Mouse (Mus musculus) spleen, adult 2 months (tissue): ENCODE results near the gene Triap1. TPM values are rescaled to one million over a fixed set of nuclear protein-coding genes. Genes with fewer than 3 reads are reported as not detected.

ENCODE experiments used
- DNase-seq, 2 experiments: peaks; one replicate each; pipeline versions ENCODE4 v3.0.0 to v3.0.0-alpha.2; 2012 to 2021; ENCODE audit warnings: low spot score in 2 of 2, low read depth in 1 of 2
- H3K27ac ChIP-seq: fragments of 200-500 bp; 2 replicates; pipeline ENCODE4 v1.5.1; 2012; ENCODE audit warnings: low read length, inconsistent platforms; ENCODE audit not compliant: insufficient read depth
- H3K27me3 ChIP-seq: fragments of 200-500 bp; 2 replicates; pipeline ENCODE4 v1.6.1; 2012; ENCODE audit warnings: mild to moderate bottlenecking, moderate library complexity, low read length, inconsistent platforms; ENCODE audit not compliant: control insufficient read depth, insufficient read depth
- H3K36me3 ChIP-seq: fragments of 200-500 bp; 2 replicates; pipeline ENCODE4 v1.6.1; 2012; ENCODE audit warnings: mild to moderate bottlenecking, low read length, inconsistent platforms; ENCODE audit not compliant: control insufficient read depth, insufficient read depth
- H3K4me1 ChIP-seq: fragments of 200-500 bp; 2 replicates; pipeline ENCODE4 v1.6.1; 2011; ENCODE audit warnings: inconsistent platforms; ENCODE audit not compliant: control insufficient read depth, insufficient read depth, insufficient read length
- H3K4me3 ChIP-seq: fragments of 200-500 bp; 2 replicates; pipeline ENCODE4 v1.5.1; 2011; ENCODE audit warnings: mild to moderate bottlenecking, inconsistent platforms; ENCODE audit not compliant: insufficient read depth, insufficient read length; ENCODE audit errors: extremely low read depth
- CTCF ChIP-seq: fragments of 200-500 bp; IDR thresholded peaks from 2 replicates; pipeline ENCODE4 v1.5.1; 2011; ENCODE audit warnings: mild to moderate bottlenecking, inconsistent platforms; ENCODE audit not compliant: insufficient read depth, insufficient read length, insufficient replicate concordance; ENCODE audit errors: extremely low read depth
- POLR2A ChIP-seq: fragments of 200-500 bp; IDR thresholded peaks from 2 replicates; pipeline ENCODE4 v1.6.1; 2011; ENCODE audit warnings: low read depth, low read length, inconsistent platforms
- WGBS: fragments of 180-500 bp; shearing (Covaris S2); methylation state at CpG from one replicate; pipeline ENCODE4 v1.1.7; 2018; 5-methylcytosine and 5-hydroxymethylcytosine counted together
- polyA plus RNA-seq: library from polyadenylated mRNA; depleted of rRNA; stranded (reverse); fragments of >200 nt; gene quantifications from 2 replicates; pipeline ENCODE4 v1.2.3, GENCODE M21; 2012

Triap1 gene
- polyA plus RNA-seq, 1 experiment: 7.5 TPM

DNA sequence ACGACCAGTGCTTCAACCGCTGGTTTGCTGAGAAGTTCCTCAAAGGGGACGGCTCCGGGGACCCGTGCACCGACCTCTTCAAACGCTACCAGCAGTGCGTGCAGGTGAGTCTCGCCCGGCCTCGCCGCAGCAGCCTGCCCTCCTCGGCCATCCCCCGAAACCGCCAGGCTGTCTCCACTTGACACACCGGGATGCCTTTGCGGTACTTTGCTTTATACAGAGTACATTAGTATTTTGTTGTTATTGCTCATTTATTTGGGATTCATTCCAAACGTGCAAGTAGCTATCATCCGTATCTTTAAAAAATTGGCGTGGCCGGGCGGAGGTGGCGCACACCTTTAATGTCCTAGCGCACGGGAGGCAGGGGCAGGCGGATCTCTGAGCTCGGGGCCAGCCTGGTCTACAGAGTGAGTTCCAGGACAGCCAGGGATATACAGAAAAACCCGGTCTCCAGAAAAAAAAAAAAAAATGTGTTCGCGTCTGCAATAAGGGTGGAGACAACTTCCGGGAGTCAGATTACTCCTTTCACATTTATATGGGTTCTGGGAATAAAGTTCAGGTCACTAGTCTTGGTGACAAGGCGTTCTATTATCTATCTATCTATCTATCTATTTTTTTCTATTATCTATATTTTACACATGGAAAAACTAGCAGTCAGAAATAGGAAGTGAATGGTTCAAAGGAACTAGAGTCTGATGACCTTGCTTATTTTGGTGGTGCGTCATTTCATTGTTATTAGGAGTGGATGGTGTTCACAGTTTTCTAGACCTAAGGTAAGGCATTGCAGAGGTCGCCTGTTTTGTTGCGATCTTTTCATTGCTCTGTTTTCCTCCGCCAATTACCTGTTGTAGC lies 515 bp downstream of the Triap1 start:
- 8% methylated on average over 36 of the region's 36 CpGs for WGBS
- no peak for DNase-seq
- peak overlapping the region; percentile 74 for H3K27ac ChIP-seq
- peaks cover 3% of the 10 kb centered on the region; the same call in 1 of the 2 replicates for H3K4me1 ChIP-seq
- no peak for TF ChIP-seq POLR2A
- TF ChIP-seq CTCF: no peak
- H3K4me3 ChIP-seq: peak overlapping the region; percentile 93
- peaks cover 19% of the 10 kb centered on the region for H3K36me3 ChIP-seq
- no peaks in the 10 kb centered on the region for H3K27me3 ChIP-seq

DNA sequence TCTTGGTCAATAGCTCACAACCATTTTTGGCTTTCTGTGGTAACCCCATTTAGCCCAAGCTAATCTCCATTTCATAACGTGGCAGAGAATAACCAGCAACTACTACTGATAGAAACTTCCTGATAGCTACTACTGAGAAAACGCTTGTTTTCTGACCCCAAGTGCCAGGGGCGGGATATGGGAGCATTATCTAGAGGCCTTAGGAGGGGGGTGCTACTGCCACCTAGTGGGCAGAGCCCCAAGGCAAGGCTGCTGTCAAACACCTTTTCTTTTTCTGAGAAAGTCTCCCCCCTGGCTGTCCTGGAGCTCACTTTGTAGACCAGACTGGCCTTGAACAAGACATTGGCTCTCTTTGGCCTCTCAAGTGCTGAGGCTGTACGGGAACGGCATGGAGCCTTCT lies 6.5 kb downstream of the Triap1 start:
- TF ChIP-seq POLR2A (no peak), CTCF (peak; percentile 73; the same call in 1 of the 2 replicates)
- Histone ChIP-seq H3K4me3 (peak overlapping the region; percentile 32; the same call in 1 of the 2 replicates), H3K4me1 (peaks cover 2% of the 10 kb centered on the region; the same call in 1 of the 2 replicates), H3K27ac (no peak overlapping the region), H3K36me3 (peaks cover 19% of the 10 kb centered on the region), H3K27me3 (no peaks in the 10 kb centered on the region)
- DNase-seq: peak; percentile 72 to 84
- WGBS: under 1% methylated on average over 5 of the region's 5 CpGs

DNA sequence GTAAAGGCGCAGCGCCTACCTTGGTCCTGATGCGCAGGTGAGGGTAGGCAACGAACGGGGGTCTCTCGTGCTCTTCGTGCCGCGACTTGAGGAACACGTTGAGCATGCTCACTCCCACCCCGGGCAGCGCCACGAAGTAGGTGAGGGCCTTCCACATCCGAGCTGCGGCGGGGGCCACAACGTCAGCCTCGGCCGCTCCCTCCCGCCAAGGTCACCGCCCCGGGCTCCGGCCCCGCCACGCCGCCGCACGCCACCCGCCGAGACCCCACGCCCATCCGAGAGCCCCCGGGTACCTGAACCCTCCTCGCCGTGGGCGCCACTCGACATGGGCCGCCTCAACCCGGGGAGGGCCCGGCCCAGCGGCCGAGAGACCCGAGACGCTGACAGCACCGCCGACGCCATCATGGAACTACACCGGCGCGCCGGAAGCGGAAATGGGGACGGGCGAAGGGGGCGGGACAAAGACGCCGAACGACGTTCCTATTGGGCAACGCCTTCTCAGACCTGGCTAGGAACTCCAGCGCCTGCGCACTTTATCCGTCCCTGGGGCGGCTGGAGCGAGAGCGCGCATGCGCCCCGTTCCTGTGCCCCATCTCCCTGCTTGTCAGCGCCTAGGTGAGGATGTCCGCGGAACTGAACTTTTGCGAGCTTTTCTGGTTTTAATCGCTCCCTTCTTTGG lies 7.7 kb downstream of the Triap1 start, which contains the start of gene Cox6a1:
TSS of gene Cox6a1 (minus strand) at position 436 of the 679 bp plus-strand sequence.
- peaks cover 2% of the 10 kb centered on the region; the same call in 1 of the 2 replicates for H3K4me1 ChIP-seq
- peak within 1 kb of the TSS; percentile 82 for H3K27ac ChIP-seq
- peak; percentile 98 to 99 for DNase-seq
- H3K27me3 ChIP-seq: no peaks in the 10 kb centered on the region
- peaks cover 13% of the 10 kb centered on the region for H3K36me3 ChIP-seq
- WGBS: under 1% methylated on average over 61 of the region's 74 CpGs
- H3K4me3 ChIP-seq: peak within 1 kb of the TSS; percentile 94
- TF ChIP-seq POLR2A: peak; percentile 58; the same call in 1 of the 2 replicates
- TF ChIP-seq CTCF: no peak

DNA sequence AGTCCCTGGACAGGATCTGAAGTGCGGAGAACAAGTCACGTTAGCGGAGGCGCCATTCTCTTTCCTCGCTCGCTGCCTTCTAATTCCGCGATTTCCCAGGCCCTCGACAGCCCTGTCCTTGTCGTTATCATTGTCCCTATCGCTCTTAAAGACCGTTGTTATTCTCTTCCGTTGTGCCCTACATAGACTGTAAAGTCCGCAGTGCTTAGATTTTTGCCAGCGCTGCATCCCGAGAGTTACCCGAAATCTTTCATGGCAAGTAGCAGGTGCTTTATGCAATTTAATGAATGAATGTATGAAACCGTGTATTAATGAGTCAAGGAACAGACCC lies 8.2 kb downstream of the Triap1 start:
- Histone ChIP-seq H3K4me1 (peaks cover 2% of the 10 kb centered on the region; the same call in 1 of the 2 replicates), H3K27ac (peak overlapping the region; percentile 82), H3K27me3 (no peaks in the 10 kb centered on the region), H3K36me3 (peaks cover 11% of the 10 kb centered on the region), H3K4me3 (peak overlapping the region; percentile 80)
- TF ChIP-seq CTCF (no peak), POLR2A (no peak)
- DNase-seq: no peak
- WGBS: under 1% methylated on average over 18 of the region's 18 CpGs

DNA sequence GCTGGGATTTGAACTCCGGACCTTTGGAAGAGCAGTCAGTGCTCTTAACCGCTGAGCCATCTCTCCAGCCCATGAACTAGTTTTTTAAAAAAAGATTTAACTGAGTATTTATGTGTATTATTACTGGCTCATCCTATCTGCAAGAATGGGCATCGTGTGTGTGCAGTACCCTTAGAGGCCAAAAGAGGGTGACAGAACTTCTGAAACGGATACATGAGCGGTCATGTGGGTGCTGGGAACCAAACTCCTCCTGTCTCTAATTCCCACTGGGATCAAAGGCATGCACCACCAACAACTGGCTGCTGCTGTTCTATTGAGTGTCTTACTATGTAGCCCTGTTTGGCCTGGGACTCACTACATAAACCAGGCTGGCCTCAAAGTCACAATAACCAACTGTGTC lies 10.3 kb downstream of the Triap1 start:
- H3K36me3 ChIP-seq: peaks cover 1% of the 10 kb centered on the region; the same call in 1 of the 2 replicates
- no peaks in the 10 kb centered on the region for H3K27me3 ChIP-seq
- peaks cover 2% of the 10 kb centered on the region; the same call in 1 of the 2 replicates for H3K4me1 ChIP-seq
- no peak overlapping the region for H3K27ac ChIP-seq
- 79% methylated on average over 5 of the region's 5 CpGs for WGBS
- no peak overlapping the region for H3K4me3 ChIP-seq
- TF ChIP-seq POLR2A (no peak), CTCF (no peak)
- no peak for DNase-seq

DNA sequence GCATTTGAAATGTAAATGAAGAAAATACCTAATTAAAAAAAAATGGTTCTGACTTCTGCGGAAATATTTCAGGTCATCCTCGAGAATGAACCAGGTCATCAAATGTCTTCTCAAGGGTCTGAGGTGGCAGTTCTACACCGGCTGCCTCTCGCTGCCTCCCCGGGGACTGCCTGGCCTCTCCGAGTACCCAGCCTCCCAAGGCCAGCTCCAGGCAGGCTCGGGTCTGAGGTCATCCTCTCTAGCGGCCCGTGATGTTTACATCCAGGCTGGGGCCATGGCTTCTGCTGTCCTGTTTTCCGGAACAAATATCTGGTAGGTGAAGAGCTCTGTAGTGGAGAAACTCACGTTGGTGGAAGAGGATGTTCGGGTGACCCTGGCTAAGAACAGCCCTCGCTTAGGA lies 14.0 kb downstream of the Triap1 start:
- H3K4me3 ChIP-seq: no peak overlapping the region
- no peaks in the 10 kb centered on the region for H3K27me3 ChIP-seq
- no peak for DNase-seq

DNA sequence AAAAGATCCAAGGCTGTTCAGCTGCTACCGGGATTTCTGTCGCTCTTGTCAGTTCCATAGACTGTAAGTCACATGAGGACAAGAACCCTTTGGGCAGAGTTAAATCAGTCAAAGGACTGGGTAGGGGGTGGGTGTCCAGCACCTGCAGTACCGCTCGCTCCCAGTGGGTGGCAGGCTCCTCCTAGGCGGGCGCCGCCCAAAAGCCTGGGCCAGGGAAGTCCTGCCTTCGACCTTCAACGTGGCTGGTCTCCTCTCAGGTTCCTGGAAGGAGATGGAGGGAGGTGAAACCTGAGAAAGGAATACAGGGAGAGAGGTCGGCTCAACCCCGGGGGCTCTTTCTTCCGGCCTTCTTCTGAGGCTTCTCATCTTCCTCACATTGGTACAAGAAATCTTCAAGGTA lies 17.8 kb downstream of the Triap1 start:
- Histone ChIP-seq H3K27ac (no peak overlapping the region), H3K27me3 (no peaks in the 10 kb centered on the region), H3K4me3 (no peak overlapping the region), H3K4me1 (no peaks in the 10 kb centered on the region), H3K36me3 (no peaks in the 10 kb centered on the region)
- DNase-seq: peak in 1 of 2 experiments; percentile 79
- TF ChIP-seq CTCF: peak; percentile 97
- TF ChIP-seq POLR2A: no peak
- WGBS: 5% methylated on average over 12 of the region's 12 CpGs

More for the DNA sequence above, 14.0 kb downstream of the Triap1 start:
- WGBS: 59% methylated on average over 13 of the region's 13 CpGs
- Histone ChIP-seq H3K4me1 (no peaks in the 10 kb centered on the region), H3K27ac (no peak overlapping the region), H3K36me3 (no peaks in the 10 kb centered on the region)
- TF ChIP-seq CTCF: no peak
